Mouse (Mus musculus) forebrain, embryonic 15.5 days (tissue): ENCODE data around the gene Cklf. TPM values are rescaled to one million over a fixed set of nuclear protein-coding genes. Genes with fewer than 3 reads are reported as not detected.
"Not testable (repeated sequence)": the region's sequence is repeated elsewhere in the genome, so short reads cannot be mapped to it uniquely, and the experiment has no call there.

Source experiments
- ATAC-seq: fragments of 200-750 bp; cut with Nextera tagmentation; replicated peaks from 2 replicates; pipeline ENCODE4 v1.8.0; 2017; ENCODE audit warnings: mild to moderate bottlenecking, moderate TSS enrichment, moderate library complexity
- H3K27ac ChIP-seq: fragments of 300-500 bp; sonication (generic); replicated peaks from 2 replicates; pipeline ENCODE4 v1.5.1; 2015; ENCODE audit warnings: mild to moderate bottlenecking, inconsistent platforms
- H3K27me3 ChIP-seq: fragments of 300-500 bp; sonication (generic); 2 replicates; pipeline ENCODE4 v1.6.1; 2015; ENCODE audit warnings: inconsistent platforms
- H3K36me3 ChIP-seq: fragments of 300-500 bp; sonication (generic); 2 replicates; pipeline ENCODE4 v1.6.1; 2015; ENCODE audit warnings: mild to moderate bottlenecking, inconsistent platforms
- H3K4me1 ChIP-seq: fragments of 300-500 bp; sonication (generic); 2 replicates; pipeline ENCODE4 v1.6.1; 2015; ENCODE audit warnings: inconsistent platforms
- H3K4me2 ChIP-seq: fragments of 300-500 bp; sonication (generic); replicated peaks from 2 replicates; pipeline ENCODE4 v1.6.1; 2015; ENCODE audit warnings: mild to moderate bottlenecking, inconsistent platforms
- H3K4me3 ChIP-seq: fragments of 300-500 bp; sonication (generic); 2 replicates; pipeline ENCODE4 v1.5.1; 2015; ENCODE audit warnings: mild to moderate bottlenecking, inconsistent platforms
- H3K9ac ChIP-seq: fragments of 300-500 bp; sonication (generic); replicated peaks from 2 replicates; pipeline ENCODE4 v1.6.1; 2015; ENCODE audit warnings: mild to moderate bottlenecking, inconsistent platforms
- H3K9me3 ChIP-seq: fragments of 300-500 bp; sonication (generic); 2 replicates; pipeline ENCODE4 v1.6.1; 2016; ENCODE audit warnings: inconsistent platforms
- WGBS: fragments of 180-500 bp; shearing (Covaris S2); methylation state at CpG from one replicate; pipeline ENCODE4 v1.1.7; 2015; ENCODE audit warnings: mixed read lengths; 5-methylcytosine and 5-hydroxymethylcytosine counted together
- polyA plus RNA-seq: library from polyadenylated mRNA; unstranded; fragments of >200 nt; fragmentation: Nextera tagmentation; extraction: Ambion mirVana; gene quantifications from 2 replicates; pipeline ENCODE4 v1.2.1, GENCODE M21; 2015

The Cklf gene
- polyA plus RNA-seq, 1 experiment from 2014 or later = 31.9 TPM

- Histone ChIP-seq H3K27ac (no peak overlapping the region), H3K4me3 (no peak overlapping the region), H3K4me2 (no peak overlapping the region), H3K9ac (no peak overlapping the region), H3K27me3 (no peaks in the 10 kb centered on the region), H3K4me1 (no peaks in the 10 kb centered on the region), H3K36me3 (peaks cover 76% of the 10 kb centered on the region), H3K9me3 (no peaks in the 10 kb centered on the region)
- no peak for ATAC-seq
- WGBS = 90% methylated on average over 10 of the region's 10 CpGs
Observed at GRCm38 (mm10) chr8:104239418-104239861, 11.2 kb upstream of the Cklf start.

- Histone ChIP-seq H3K4me1 (peaks cover 4% of the 10 kb centered on the region), H3K9me3 (no peaks in the 10 kb centered on the region), H3K4me2 (no peak overlapping the region), H3K36me3 (peaks cover 60% of the 10 kb centered on the region), H3K27ac (no peak overlapping the region), H3K27me3 (no peaks in the 10 kb centered on the region), H3K4me3 (no peak overlapping the region), H3K9ac (no peak overlapping the region)
- ATAC-seq = no peak
- 89% methylated on average over 12 of the region's 12 CpGs for WGBS
Observed at GRCm38 (mm10) chr8:104242038-104242644, 8.5 kb upstream of the Cklf start.

- WGBS = 88% methylated on average over 4 of the region's 4 CpGs
- Histone ChIP-seq H3K36me3 (peaks cover 21% of the 10 kb centered on the region), H3K27ac (no peak overlapping the region), H3K27me3 (no peaks in the 10 kb centered on the region), H3K9ac (no peak overlapping the region), H3K4me3 (no peak overlapping the region), H3K9me3 (no peaks in the 10 kb centered on the region), H3K4me2 (no peak overlapping the region), H3K4me1 (peaks cover 24% of the 10 kb centered on the region)
- no peak for ATAC-seq
Observed at GRCm38 (mm10) chr8:104246621-104247020, 4.0 kb upstream of the Cklf start.

- H3K9me3 ChIP-seq = no peaks in the 10 kb centered on the region
- peaks cover 29% of the 10 kb centered on the region for H3K4me1 ChIP-seq
- H3K36me3 ChIP-seq = peaks cover 14% of the 10 kb centered on the region
- peak overlapping the region; percentile 84 for H3K4me2 ChIP-seq
- WGBS = 76% methylated on average over 22 of the region's 22 CpGs
- H3K27ac ChIP-seq = no peak overlapping the region
- H3K9ac ChIP-seq = peak overlapping the region; percentile 95
- no peak for ATAC-seq
- peak overlapping the region; percentile 95 for H3K4me3 ChIP-seq
- no peaks in the 10 kb centered on the region for H3K27me3 ChIP-seq
Observed at GRCm38 (mm10) chr8:104247054-104247907, 3.4 kb upstream of the Cklf start.

GRCm38 (mm10) chr8:104247908-104248275 is 2.8 kb upstream of the Cklf start:
- Histone ChIP-seq H3K9me3 (no peaks in the 10 kb centered on the region), H3K4me1 (peaks cover 29% of the 10 kb centered on the region), H3K27ac (no peak overlapping the region; the same call in 1 of the 2 replicates), H3K4me3 (peak overlapping the region; percentile 95), H3K36me3 (peaks cover 8% of the 10 kb centered on the region), H3K27me3 (no peaks in the 10 kb centered on the region), H3K9ac (peak overlapping the region; percentile 95), H3K4me2 (peak overlapping the region; percentile 84)
- 3% methylated on average over 11 of the region's 11 CpGs for WGBS
- peak; percentile 0 for ATAC-seq

GRCm38 (mm10) chr8:104248276-104248675 is 2.4 kb upstream of the Cklf start, which contains the start of gene Tk2:
TSS of gene Tk2 (minus strand) at chr8:104248558.
- Histone ChIP-seq H3K36me3 (peaks cover 5% of the 10 kb centered on the region; the same call in 1 of the 2 replicates), H3K27ac (peak within 1 kb of the TSS; percentile 71), H3K27me3 (no peaks in the 10 kb centered on the region), H3K9me3 (no peaks in the 10 kb centered on the region), H3K4me1 (peaks cover 29% of the 10 kb centered on the region), H3K4me2 (peak within 1 kb of the TSS; percentile 84), H3K9ac (peak within 1 kb of the TSS; percentile 95), H3K4me3 (peak within 1 kb of the TSS; percentile 95)
- under 1% methylated on average over 28 of the region's 28 CpGs for WGBS
- peak; percentile 93 for ATAC-seq

GRCm38 (mm10) chr8:104249442-104249996 is 1.1 kb upstream of the Cklf start:
- 81% methylated on average over 7 of the region's 7 CpGs for WGBS
- peaks cover 2% of the 10 kb centered on the region; the same call in 1 of the 2 replicates for H3K36me3 ChIP-seq
- H3K4me1 ChIP-seq = peaks cover 29% of the 10 kb centered on the region
- H3K27ac ChIP-seq = no peak overlapping the region
- no peak overlapping the region for H3K4me2 ChIP-seq
- no peaks in the 10 kb centered on the region for H3K27me3 ChIP-seq
- no peak overlapping the region for H3K9ac ChIP-seq
- no peak overlapping the region for H3K4me3 ChIP-seq
- no peak for ATAC-seq
- H3K9me3 ChIP-seq = no peaks in the 10 kb centered on the region

- ATAC-seq = no peak
Observed at GRCm38 (mm10) chr8:104251461-104251860, 800 bp downstream of the Cklf start.

GRCm38 (mm10) chr8:104253016-104253415 is 2.4 kb downstream of the Cklf start:
- Histone ChIP-seq H3K4me2 (no peak overlapping the region), H3K4me1 (peaks cover 16% of the 10 kb centered on the region), H3K27me3 (no peaks in the 10 kb centered on the region), H3K27ac (no peak overlapping the region), H3K9ac (no peak overlapping the region), H3K4me3 (no peak overlapping the region), H3K36me3 (peaks cover 7% of the 10 kb centered on the region), H3K9me3 (no peaks in the 10 kb centered on the region)
- no peak for ATAC-seq
- WGBS = 80% methylated on average over 3 of the region's 3 CpGs

More at GRCm38 (mm10) chr8:104251461-104251860, 800 bp downstream of the Cklf start:
- H3K27ac ChIP-seq = no peak overlapping the region
- WGBS = 0% methylated on average over 7 of the region's 7 CpGs
- H3K9me3 ChIP-seq = no peaks in the 10 kb centered on the region
- H3K36me3 ChIP-seq = no peaks in the 10 kb centered on the region
- peak overlapping the region; percentile 74 for H3K4me3 ChIP-seq
- H3K9ac ChIP-seq = peak overlapping the region; percentile 75
- H3K4me2 ChIP-seq = peak overlapping the region; percentile 67
- peaks cover 29% of the 10 kb centered on the region for H3K4me1 ChIP-seq
- H3K27me3 ChIP-seq = no peaks in the 10 kb centered on the region

GRCm38 (mm10) chr8:104261802-104262201 is 11.1 kb downstream of the Cklf start:
- ATAC-seq = not testable (repeated sequence)

GRCm38 (mm10) chr8:104264271-104264935 is 13.7 kb downstream of the Cklf start:
- H3K27ac ChIP-seq, H3K9me3 ChIP-seq, ATAC-seq, H3K4me1 ChIP-seq, H3K27me3 ChIP-seq, H3K4me3 ChIP-seq, H3K9ac ChIP-seq, H3K4me2 ChIP-seq: not testable (repeated sequence)
- WGBS = 96% methylated on average over 22 of the region's 22 CpGs
- H3K36me3 ChIP-seq = peaks cover 10% of the 10 kb centered on the region; the same call in 1 of the 2 replicates

More at GRCm38 (mm10) chr8:104261802-104262201, 11.1 kb downstream of the Cklf start:
- not testable (repeated sequence) for H3K9ac ChIP-seq, H3K9me3 ChIP-seq, H3K27ac ChIP-seq, H3K4me1 ChIP-seq, H3K4me2 ChIP-seq, H3K27me3 ChIP-seq, H3K4me3 ChIP-seq
- H3K36me3 ChIP-seq = peaks cover 30% of the 10 kb centered on the region
- WGBS = 94% methylated on average over 5 of the region's 5 CpGs
